Mouse (Mus musculus) right cerebral cortex, postnatal 4 days (tissue): Measurements from ENCODE around the gene Ddx1.

ENCODE experiments used
- DNase-seq: peaks from one replicate; pipeline ENCODE4 v3.0.0-alpha.2; 2022

The Ddx1 gene

GRCm38 (mm10) chr12:13248691-13249572 is at the start of gene Ddx1:
TSS of gene Ddx1 (minus strand) at chr12:13249213.
- peak; percentile 82 for DNase-seq

GRCm38 (mm10) chr12:13293421-13293881 is 44.4 kb upstream of the Ddx1 start:
- no peak for DNase-seq

GRCm38 (mm10) chr12:13291453-13291852 is 42.4 kb upstream of the Ddx1 start:
- no peak for DNase-seq

- no peak for DNase-seq
Measured at GRCm38 (mm10) chr12:13269570-13270390, 20.8 kb upstream of the Ddx1 start.

- DNase-seq = peak; percentile 86
Measured at GRCm38 (mm10) chr12:13268826-13269449, 19.9 kb upstream of the Ddx1 start, which contains the start of gene Nbas. TSS of gene Nbas (plus strand) at chr12:13269133.

GRCm38 (mm10) chr12:13268412-13268811 is 19.4 kb upstream of the Ddx1 start:
- DNase-seq = no peak

GRCm38 (mm10) chr12:13255701-13256100 is 6.7 kb upstream of the Ddx1 start:
- DNase-seq = no peak

- DNase-seq = no peak
Measured at GRCm38 (mm10) chr12:13255068-13255467, 6.1 kb upstream of the Ddx1 start.

- no peak for DNase-seq
Measured at GRCm38 (mm10) chr12:13249573-13249919, 533 bp upstream of the Ddx1 start.

- no peak for DNase-seq
Measured at GRCm38 (mm10) chr12:13242453-13242852, 6.6 kb downstream of the Ddx1 start.

GRCm38 (mm10) chr12:13218101-13218514 is 30.9 kb downstream of the Ddx1 start:
- no peak for DNase-seq

- DNase-seq = no peak
Measured at GRCm38 (mm10) chr12:13217568-13217967, 31.4 kb downstream of the Ddx1 start.

GRCm38 (mm10) chr12:13216501-13217103 is 32.4 kb downstream of the Ddx1 start:
- no peak for DNase-seq

GRCm38 (mm10) chr12:13214345-13215278 is 34.4 kb downstream of the Ddx1 start:
- peak; percentile 83 for DNase-seq

- peak; percentile 69 for DNase-seq
Measured at GRCm38 (mm10) chr12:13211746-13212482, 37.1 kb downstream of the Ddx1 start.

- peak; percentile 26 for DNase-seq
Measured at GRCm38 (mm10) chr12:13209692-13210377, 39.2 kb downstream of the Ddx1 start.

GRCm38 (mm10) chr12:13208983-13209451 is 40.0 kb downstream of the Ddx1 start:
- no peak for DNase-seq

- DNase-seq = no peak
Measured at GRCm38 (mm10) chr12:13208517-13208916, 40.5 kb downstream of the Ddx1 start.

- no peak for DNase-seq
Measured at GRCm38 (mm10) chr12:13207099-13207498, 41.9 kb downstream of the Ddx1 start.

- no peak for DNase-seq
Measured at GRCm38 (mm10) chr12:13205733-13206132, 43.3 kb downstream of the Ddx1 start.
